Mouse (Mus musculus): ENCODE data around the gene Cxcr2.

DNA sequence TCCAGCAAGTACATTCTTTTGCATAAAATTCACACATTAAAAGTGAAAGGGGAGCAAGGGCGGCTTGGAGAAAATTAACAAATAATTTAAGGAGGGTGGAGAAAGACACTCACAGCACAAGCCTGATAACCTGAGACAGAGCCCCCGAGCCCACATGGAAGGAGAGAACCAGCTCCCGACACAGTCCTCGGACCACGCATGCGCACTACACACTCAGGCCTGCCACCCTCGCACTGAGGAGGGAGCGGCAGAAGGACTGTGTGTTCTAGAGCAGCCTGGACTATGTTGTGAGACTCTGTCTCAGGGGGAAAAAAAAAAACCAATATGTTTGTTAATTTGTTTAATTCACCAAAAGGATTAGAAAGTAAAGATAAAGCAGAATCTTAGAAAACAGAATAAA is 12.0 kb upstream of the Cxcr2 start:
- no peak for TF ChIP-seq POLR2A (IDR thresholded peaks at IDR 0.05; ENCODE audit: insufficient read depth, low read depth, low read length)
- TF ChIP-seq CTCF (IDR thresholded peaks at IDR 0.05; ENCODE audit: insufficient read depth, low read depth, low read length) = no peak
